Mouse (Mus musculus) hematopoietic stem cell, adult 5-6 weeks (primary cell): ENCODE results near the gene Unc5c. TPM values are rescaled to one million over a fixed set of nuclear protein-coding genes. Genes with fewer than 3 reads are reported as not detected.

ENCODE experiments used
- ATAC-seq, 2 experiments: fragments of 125-278 bp in 1 of 2; replicated peaks in 1 of 2; 2 replicates each; pipeline ENCODE4 v1.8.0; 2016 to 2017; ENCODE audit warnings: inconsistent platforms in 2 of 2, mild to moderate bottlenecking in 2 of 2, moderate number of reproducible peaks in 2 of 2, low read depth in 1 of 2, moderate TSS enrichment in 1 of 2; ENCODE audit not compliant: low FRiP score in 2 of 2, poor library complexity in 2 of 2, severe bottlenecking in 2 of 2, insufficient read depth in 1 of 2, low TSS enrichment in 1 of 2
- total RNA-seq: library from RNA; stranded (forward); fragments of 172-1452, 232-1000 nt; gene quantifications from 2 replicates; pipeline ENCODE4 v1.2.3, GENCODE M21; 2017

Unc5c gene
- total RNA-seq, 1 experiment from 2014 or later = not detected

GRCm38 (mm10) chr3:141811348-141811747 is 346.3 kb downstream of the Unc5c start:
- ATAC-seq = peak; percentile 78 to 88

GRCm38 (mm10) chr3:141814776-141815175 is 349.8 kb downstream of the Unc5c start:
- ATAC-seq = no peak

- no peak for ATAC-seq
Observed at GRCm38 (mm10) chr3:141818615-141819312, 353.7 kb downstream of the Unc5c start.

- ATAC-seq = no peak
Observed at GRCm38 (mm10) chr3:141819331-141819941, 354.4 kb downstream of the Unc5c start.

GRCm38 (mm10) chr3:141828301-141828700 is 363.3 kb downstream of the Unc5c start:
- ATAC-seq = no peak

GRCm38 (mm10) chr3:141831135-141831534 is 366.1 kb downstream of the Unc5c start:
- ATAC-seq = peak; percentile 82 to 89

- ATAC-seq = peak; percentile 66 to 88; a peak in 3 of 4 replicates
Observed at GRCm38 (mm10) chr3:141838864-141839263, 373.8 kb downstream of the Unc5c start.

GRCm38 (mm10) chr3:141849206-141849605 is 384.2 kb downstream of the Unc5c start:
- ATAC-seq = no peak

- ATAC-seq = no peak
Observed at GRCm38 (mm10) chr3:141850141-141850540, 385.1 kb downstream of the Unc5c start.

GRCm38 (mm10) chr3:141854339-141854738 is 389.3 kb downstream of the Unc5c start:
- no peak for ATAC-seq

- no peak for ATAC-seq
Observed at GRCm38 (mm10) chr3:141857123-141857522, 392.1 kb downstream of the Unc5c start.

GRCm38 (mm10) chr3:141862816-141863461 is 397.9 kb downstream of the Unc5c start:
- peak; percentile 90 to 91 for ATAC-seq

GRCm38 (mm10) chr3:141871805-141872204 is 406.8 kb downstream of the Unc5c start:
- no peak for ATAC-seq

GRCm38 (mm10) chr3:141872337-141873042 is 407.5 kb downstream of the Unc5c start:
- ATAC-seq = no peak

GRCm38 (mm10) chr3:141882496-141882895 is 417.5 kb downstream of the Unc5c start:
- ATAC-seq = no peak

- ATAC-seq = no peak
Observed at GRCm38 (mm10) chr3:141884190-141884589, 419.2 kb downstream of the Unc5c start.
